Mouse (Mus musculus): ENCODE measurements around the gene Spats2. TPM values are rescaled to one million over a fixed set of nuclear protein-coding genes. Genes with fewer than 3 reads are reported as not detected.

The Spats2 gene
- polyA plus RNA-seq, 1 experiment, result 6.1 TPM

- WGBS, result 1% methylated on average over 58 of the region's 58 CpGs
- no peak for DNase-seq (ENCODE audit: low read depth, low spot score)
Measured at GRCm38 (mm10) chr15:99096831-99097500, 28.8 kb upstream of the Spats2 start.

- DNase-seq (ENCODE audit: low read depth, low spot score), result no peak
- WGBS, result 2% methylated on average over 39 of the region's 39 CpGs
Measured at GRCm38 (mm10) chr15:99097840-99098492, 27.8 kb upstream of the Spats2 start.

GRCm38 (mm10) chr15:99098493-99098861 is 27.2 kb upstream of the Spats2 start:
- no peak for DNase-seq (ENCODE audit: low read depth, low spot score)
- WGBS, result 4% methylated on average over 9 of the region's 9 CpGs

GRCm38 (mm10) chr15:99099139-99099556 is 26.6 kb upstream of the Spats2 start:
- 2% methylated on average over 15 of the region's 15 CpGs for WGBS
- peak; percentile 92 for DNase-seq (ENCODE audit: low read depth, low spot score)

- no peak for DNase-seq (ENCODE audit: low read depth, low spot score)
Measured at GRCm38 (mm10) chr15:99099984-99100383, 25.7 kb upstream of the Spats2 start.

GRCm38 (mm10) chr15:99105238-99105637 is 20.5 kb upstream of the Spats2 start:
- DNase-seq (ENCODE audit: low read depth, low spot score), result no peak
- 74% methylated on average over 7 of the region's 7 CpGs for WGBS

More at GRCm38 (mm10) chr15:99099984-99100383, 25.7 kb upstream of the Spats2 start:
- WGBS, result 23% methylated on average over 3 of the region's 3 CpGs

- WGBS, result 59% methylated on average over 3 of the region's 3 CpGs
- no peak for DNase-seq (ENCODE audit: low read depth, low spot score)
Measured at GRCm38 (mm10) chr15:99107866-99108265, 17.9 kb upstream of the Spats2 start.

GRCm38 (mm10) chr15:99111139-99111538 is 14.6 kb upstream of the Spats2 start:
- WGBS, result 85% methylated on average over 3 of the region's 3 CpGs

GRCm38 (mm10) chr15:99111809-99112208 is 13.9 kb upstream of the Spats2 start:
- WGBS, result 61% methylated on average over 4 of the region's 4 CpGs
- no peak for DNase-seq (ENCODE audit: low read depth, low spot score)

More at GRCm38 (mm10) chr15:99111139-99111538, 14.6 kb upstream of the Spats2 start:
- no peak for DNase-seq (ENCODE audit: low read depth, low spot score)

- WGBS, result 25% methylated on average over 11 of the region's 11 CpGs
- no peak for DNase-seq (ENCODE audit: low read depth, low spot score)
Measured at GRCm38 (mm10) chr15:99112843-99113395, 12.8 kb upstream of the Spats2 start.

- WGBS, result 5% methylated on average over 9 of the region's 9 CpGs
- DNase-seq (ENCODE audit: low read depth, low spot score), result no peak
Measured at GRCm38 (mm10) chr15:99113396-99113975, 12.2 kb upstream of the Spats2 start.

- WGBS, result 46% methylated on average over 14 of the region's 14 CpGs
- no peak for DNase-seq (ENCODE audit: low read depth, low spot score)
Measured at GRCm38 (mm10) chr15:99114312-99115064, 11.2 kb upstream of the Spats2 start.

GRCm38 (mm10) chr15:99115065-99115423 is 10.7 kb upstream of the Spats2 start:
- no peak for DNase-seq (ENCODE audit: low read depth, low spot score)
- 76% methylated on average over 7 of the region's 7 CpGs for WGBS

- no peak for DNase-seq (ENCODE audit: low read depth, low spot score)
- WGBS, result 37% methylated on average over 11 of the region's 11 CpGs
Measured at GRCm38 (mm10) chr15:99116539-99116938, 9.2 kb upstream of the Spats2 start.

GRCm38 (mm10) chr15:99120814-99121213 is 4.9 kb upstream of the Spats2 start:
- WGBS, result 30% methylated on average over 11 of the region's 11 CpGs
- no peak for DNase-seq (ENCODE audit: low read depth, low spot score)

- WGBS, result 64% methylated on average over 2 of the region's 2 CpGs
Measured at GRCm38 (mm10) chr15:99122642-99123041, 3.1 kb upstream of the Spats2 start.

GRCm38 (mm10) chr15:99126081-99126815 is 532 bp downstream of the Spats2 start:
- no peak for DNase-seq (ENCODE audit: low read depth, low spot score)
- WGBS, result 2% methylated on average over 114 of the region's 115 CpGs

More at GRCm38 (mm10) chr15:99122642-99123041, 3.1 kb upstream of the Spats2 start:
- no peak for DNase-seq (ENCODE audit: low read depth, low spot score)

- 2% methylated on average over 31 of the region's 35 CpGs for WGBS
- DNase-seq (ENCODE audit: low read depth, low spot score), result no peak
Measured at GRCm38 (mm10) chr15:99126816-99127365, 1.2 kb downstream of the Spats2 start.

Measured in large intestine, adult 2 months (tissue).